9 mouse cellular contexts compared by ENCODE assay signal in genomic region chr2:146221076-146221928, GRCm38 (mm10). TPM values are rescaled to one million over a fixed set of nuclear protein-coding genes. Genes with fewer than 3 reads are reported as not detected.
DNase-seq lines count a peak whose midpoint lies in the region; ATAC-seq lines count a peak whose summit lies in the region.
"Had no signal": no experiment of that assay in that cellular context is flagged by ENCODE, and none has a peak within 500 bp of the region (broad histone marks: within the 10 kb centered on the region; RNA-seq: fewer than 3 reads in every experiment).

Gene Insm1, plus strand, starts transcription at chr2:146221921.

- DNase-seq in urinary bladder, postnatal 14 days (ENCODE audit: low spot score), result peak; percentile 15
- DNase-seq in urinary bladder, postnatal 36 days (ENCODE audit: low spot score in 2 of 2), result no peak
- peak; percentile 92 to 96 for DNase-seq in cerebellum, postnatal 10 days
- peak; percentile 29 for DNase-seq in kidney, postnatal 14 days
- peak; percentile 87 for DNase-seq in retina, embryonic 14.5 days (ENCODE audit: low spot score)

- H3K9ac ChIP-seq in heart, embryonic 13.5 days, result peak within 1 kb of the TSS; percentile 56
- no peak within 1 kb of the TSS for H3K9ac ChIP-seq in liver, embryonic 15.5 days

- H3K4me2 ChIP-seq in heart, embryonic 13.5 days, result peak within 1 kb of the TSS; percentile 93
- peak within 1 kb of the TSS; percentile 67 for H3K4me2 ChIP-seq in liver, embryonic 15.5 days

- H3K36me3 ChIP-seq in heart, embryonic 13.5 days, result no peaks in the 10 kb centered on the region
- no peaks in the 10 kb centered on the region for H3K36me3 ChIP-seq in liver, embryonic 15.5 days (replicated peaks)

- H3K4me3 ChIP-seq in heart, embryonic 13.5 days, result peak within 1 kb of the TSS; percentile 59
- peak within 1 kb of the TSS; percentile 45 for H3K4me3 ChIP-seq in liver, embryonic 15.5 days (replicated peaks)
- H3K4me3 ChIP-seq: erythroblast, embryonic 14.5 days had no signal

- peaks cover 44% of the 10 kb centered on the region for H3K4me1 ChIP-seq in heart, embryonic 13.5 days
- peaks cover 22% of the 10 kb centered on the region for H3K4me1 ChIP-seq in liver, embryonic 15.5 days (replicated peaks)

- under 1% methylated on average over 85 of the region's 86 CpGs for WGBS in heart, embryonic 13.5 days
- WGBS in liver, embryonic 15.5 days (ENCODE audit: insufficient replicate concordance), result 1% methylated on average over 81 of the region's 86 CpGs

- H3K27ac ChIP-seq in heart, embryonic 13.5 days (replicated peaks), result no peak within 1 kb of the TSS
- no peak within 1 kb of the TSS for H3K27ac ChIP-seq in liver, embryonic 15.5 days (replicated peaks)

- no peak for ATAC-seq in heart, embryonic 13.5 days (ENCODE audit: extremely low read depth, insufficient number of reproducible peaks, low FRiP score, low TSS enrichment)
- peak; percentile 36; the same call in 1 of the 2 replicates for ATAC-seq in liver, embryonic 15.5 days (ENCODE audit: insufficient read depth)
- ATAC-seq in erythroid progenitor cell, adult 5-6 weeks (replicated peaks; ENCODE audit: low FRiP score, poor library complexity, severe bottlenecking), result no peak

- H3K9me3 ChIP-seq in heart, embryonic 13.5 days, result no peaks in the 10 kb centered on the region
- H3K9me3 ChIP-seq in liver, embryonic 15.5 days (replicated peaks), result no peaks in the 10 kb centered on the region

- H3K27me3 ChIP-seq in heart, embryonic 13.5 days (replicated peaks), result peaks cover 94% of the 10 kb centered on the region
- peaks cover 98% of the 10 kb centered on the region for H3K27me3 ChIP-seq in liver, embryonic 15.5 days

RNA-seq across cellular contexts. Expression of gene Insm1, which starts in this region (rescaled TPM):
- not detected in 2 replicates for polyA plus RNA-seq in heart, embryonic 13.5 days (2015; fragmentation: Nextera tagmentation; extraction: Ambion mirVana)
- not detected in 2 replicates for polyA plus RNA-seq in liver, embryonic 15.5 days (2015; fragmentation: Nextera tagmentation; extraction: Ambion mirVana)
- total RNA-seq in erythroid progenitor cell, adult 5-6 weeks (2015; ENCODE audit: low replicate concordance), result 1.3 TPM in 1 of 2 replicates, not detected in the other
- total RNA-seq in erythroid progenitor cell, adult 5-6 weeks (2017; ENCODE audit: low replicate concordance), result not detected in 2 replicates
- polyA plus RNA-seq: erythroblast, embryonic 14.5 days had no signal

Comparison
In these comparisons a context has a peak if more than half of its experiments do, and no peak if none do; other contexts are left out.
1. DNase-seq: peak in urinary bladder, postnatal 14 days (single experiment), cerebellum, postnatal 10 days (2 of 2), kidney, postnatal 14 days (single experiment) and retina, embryonic 14.5 days (single experiment); none in urinary bladder, postnatal 36 days (0 of 2).
2. Peak in ATAC-seq, H3K4me3 ChIP-seq and H3K4me2 ChIP-seq in liver, embryonic 15.5 days; RNA of the gene not detected or under 1 TPM.